9 mouse cellular contexts compared by ENCODE assay signal in genomic region chr6:22288004-22288736, GRCm38 (mm10). TPM values are rescaled to one million over a fixed set of nuclear protein-coding genes. Genes with fewer than 3 reads are reported as not detected.
DNase-seq lines count a peak whose midpoint lies in the region; ATAC-seq and TF ChIP-seq lines count a peak whose summit lies in the region.
"Had no signal": no experiment of that assay in that cellular context is flagged by ENCODE, and none has a peak within 500 bp of the region (broad histone marks: within the 10 kb centered on the region; RNA-seq: fewer than 3 reads in every experiment).

Wnt16 (plus strand) TSS chr6:22288227.

- DNase-seq in lung, postnatal 0 days (ENCODE audit: low spot score) = no peak
- DNase-seq in lung, adult 2 months = no peak
- peak; percentile 49 for DNase-seq in embryonic facial prominence, embryonic 11.5 days (ENCODE audit: low spot score)
- no peak for DNase-seq in heart, postnatal 0 days (ENCODE audit: low spot score)
- DNase-seq in limb, embryonic 10.5 days (ENCODE audit: low spot score) = peak; percentile 62
- no peak for DNase-seq in gastrocnemius, adult 8-10 months (ENCODE audit: low spot score in 2 of 2)

- no peak for TF ChIP-seq EP300 in lung, postnatal 0 days (IDR thresholded peaks at IDR 0.05)
- TF ChIP-seq EP300 in heart, postnatal 0 days (IDR thresholded peaks at IDR 0.05; ENCODE audit: low read depth) = no peak

- H3K9me3 ChIP-seq in lung, postnatal 0 days (ENCODE audit: low read length) = no peaks in the 10 kb centered on the region
- no peaks in the 10 kb centered on the region for H3K9me3 ChIP-seq in embryonic facial prominence, embryonic 11.5 days (replicated peaks; ENCODE audit: control insufficient read depth, low read length)
- no peaks in the 10 kb centered on the region for H3K9me3 ChIP-seq in heart, postnatal 0 days (replicated peaks; ENCODE audit: control insufficient read depth, low read length)
- H3K9me3 ChIP-seq in limb, embryonic 10.5 days (replicated peaks) = no peaks in the 10 kb centered on the region

- 0 out of 2 replicates have a peak, but pooled peaks have one; percentile 5 for ATAC-seq in lung, postnatal 0 days
- peak; percentile 69 for ATAC-seq in embryonic facial prominence, embryonic 11.5 days (replicated peaks; ENCODE audit: insufficient number of reproducible peaks, low FRiP score, low TSS enrichment, low read depth)
- peak; percentile 41 for ATAC-seq in heart, postnatal 0 days (ENCODE audit: insufficient read depth, low read depth)
- ATAC-seq in neutrophil, adult 5-6 weeks (ENCODE audit: extremely low read depth, insufficient number of reproducible peaks, low FRiP score, poor library complexity, severe bottlenecking) = peak; percentile 16; the same call in 1 of the 2 replicates

- H3K9ac ChIP-seq in lung, postnatal 0 days (replicated peaks; ENCODE audit: low read depth) = no peak within 1 kb of the TSS
- no peak within 1 kb of the TSS for H3K9ac ChIP-seq in embryonic facial prominence, embryonic 11.5 days (replicated peaks; ENCODE audit: low read length)
- H3K9ac ChIP-seq in heart, postnatal 0 days (replicated peaks; ENCODE audit: low read depth, low read length) = no peak within 1 kb of the TSS; the same call in 1 of the 2 replicates

- WGBS in lung, postnatal 0 days = 6% methylated on average over 19 of the region's 20 CpGs
- WGBS in lung, adult 2 months = 7% methylated on average over 20 of the region's 20 CpGs
- WGBS in embryonic facial prominence, embryonic 11.5 days = 2% methylated on average over 20 of the region's 20 CpGs
- 3% methylated on average over 20 of the region's 20 CpGs for WGBS in heart, postnatal 0 days
- WGBS in limb, embryonic 10.5 days = under 1% methylated on average over 20 of the region's 20 CpGs

- H3K36me3 ChIP-seq in lung, postnatal 0 days (ENCODE audit: insufficient read depth, low read length) = no peaks in the 10 kb centered on the region
- no peaks in the 10 kb centered on the region for H3K36me3 ChIP-seq in embryonic facial prominence, embryonic 11.5 days (replicated peaks; ENCODE audit: control insufficient read depth, insufficient read depth, low read depth, low read length)
- no peaks in the 10 kb centered on the region for H3K36me3 ChIP-seq in heart, postnatal 0 days (replicated peaks; ENCODE audit: control insufficient read depth, insufficient read depth, low read length)
- no peaks in the 10 kb centered on the region for H3K36me3 ChIP-seq in limb, embryonic 10.5 days

- no peak for TF ChIP-seq CTCF in lung, postnatal 0 days (IDR thresholded peaks at IDR 0.05)
- no peak for TF ChIP-seq CTCF in lung, adult 2 months (IDR thresholded peaks at IDR 0.05; ENCODE audit: insufficient read depth, low read length)
- TF ChIP-seq CTCF in heart, postnatal 0 days (IDR thresholded peaks at IDR 0.05; ENCODE audit: low read depth) = no peak

- no peak within 1 kb of the TSS for H3K27ac ChIP-seq in lung, postnatal 0 days (ENCODE audit: low read length)
- H3K27ac ChIP-seq in embryonic facial prominence, embryonic 11.5 days (replicated peaks; ENCODE audit: low read depth, low read length) = no peak within 1 kb of the TSS
- H3K27ac ChIP-seq in heart, postnatal 0 days (ENCODE audit: low read depth) = no peak within 1 kb of the TSS
- peak within 1 kb of the TSS; percentile 51 for H3K27ac ChIP-seq in limb, embryonic 10.5 days

- H3K4me1 ChIP-seq in lung, postnatal 0 days (ENCODE audit: insufficient read depth, low read depth, low read length) = 0 out of 2 replicates have a peak, but pooled peaks cover 6% of the 10 kb centered on the region
- no peaks in the 10 kb centered on the region; the same call in 1 of the 2 replicates for H3K4me1 ChIP-seq in lung, adult 2 months (ENCODE audit: control insufficient read depth, insufficient read depth, low read length)
- H3K4me1 ChIP-seq in embryonic facial prominence, embryonic 11.5 days (ENCODE audit: control insufficient read depth, insufficient read depth, low read length) = peaks cover 5% of the 10 kb centered on the region; the same call in 1 of the 2 replicates
- H3K4me1 ChIP-seq in heart, postnatal 0 days (ENCODE audit: control insufficient read depth, insufficient read depth) = peaks cover 8% of the 10 kb centered on the region; the same call in 1 of the 2 replicates
- peaks cover 25% of the 10 kb centered on the region for H3K4me1 ChIP-seq in limb, embryonic 10.5 days

- peaks cover 20% of the 10 kb centered on the region for H3K27me3 ChIP-seq in lung, postnatal 0 days (replicated peaks; ENCODE audit: insufficient read depth, low read length)
- H3K27me3 ChIP-seq in embryonic facial prominence, embryonic 11.5 days (ENCODE audit: control insufficient read depth, insufficient read depth, low read length) = peaks cover 4% of the 10 kb centered on the region; the same call in 1 of the 2 replicates
- H3K27me3 ChIP-seq in heart, postnatal 0 days (ENCODE audit: control insufficient read depth, insufficient read depth, low read length) = peaks cover 41% of the 10 kb centered on the region
- peaks cover 44% of the 10 kb centered on the region for H3K27me3 ChIP-seq in limb, embryonic 10.5 days (ENCODE audit: low read depth, poor library complexity, severe bottlenecking)

- peak within 1 kb of the TSS; percentile 40 for H3K4me2 ChIP-seq in lung, postnatal 0 days (replicated peaks; ENCODE audit: low read depth, low read length)
- peak within 1 kb of the TSS; percentile 52 for H3K4me2 ChIP-seq in embryonic facial prominence, embryonic 11.5 days (ENCODE audit: low read depth, low read length)
- peak within 1 kb of the TSS; percentile 66 for H3K4me2 ChIP-seq in heart, postnatal 0 days (ENCODE audit: low read depth, low read length)

- TF ChIP-seq POLR2A in lung, adult 2 months (IDR thresholded peaks at IDR 0.05; ENCODE audit: borderline replicate concordance, extremely low read depth, low read depth, low read length) = no peak

- peak within 1 kb of the TSS; percentile 24 for H3K4me3 ChIP-seq in lung, postnatal 0 days (ENCODE audit: low read depth, low read length)
- H3K4me3 ChIP-seq in lung, adult 2 months (replicated peaks; ENCODE audit: extremely low read depth, low read depth, low read length) = no peak within 1 kb of the TSS
- peak within 1 kb of the TSS; percentile 23 for H3K4me3 ChIP-seq in embryonic facial prominence, embryonic 11.5 days (ENCODE audit: low read depth, low read length)
- H3K4me3 ChIP-seq in heart, postnatal 0 days (ENCODE audit: low read depth, low read length) = peak within 1 kb of the TSS; percentile 45
- H3K4me3 ChIP-seq in limb, embryonic 10.5 days = peak within 1 kb of the TSS; percentile 57
- H3K4me3 ChIP-seq: erythroblast, embryonic 14.5 days; myocyte had no signal

RNA-seq across cellular contexts. Expression of gene Wnt16, which starts in this region (rescaled TPM):
- 0.26 TPM in 1 of 2 replicates, not detected in the other for polyA plus RNA-seq in lung, postnatal 0 days (2015; fragmentation: Nextera tagmentation; extraction: Ambion mirVana)
- 0.19 and 0.54 TPM in 2 replicates for polyA plus RNA-seq in lung, adult 2 months (2012; rRNA removed)
- polyA plus RNA-seq in embryonic facial prominence, embryonic 11.5 days (2014; fragmentation: Nextera tagmentation; extraction: Ambion mirVana) = 0.36 and 0.46 TPM in 2 replicates
- total RNA-seq in heart, postnatal 0 days (2014; rRNA removed; ENCODE audit: low replicate concordance) = 0.54 and 0.69 TPM in 2 replicates
- polyA plus RNA-seq in heart, postnatal 0 days (2015; fragmentation: Nextera tagmentation; extraction: Ambion mirVana) = 0.86 and 1.0 TPM in 2 replicates
- 1.4 and 2.3 TPM in 2 replicates for polyA plus RNA-seq in limb, embryonic 10.5 days (2016; fragmentation: Nextera tagmentation; extraction: Ambion mirVana)
- total RNA-seq in neutrophil, adult 5-6 weeks (2017) = not detected in 2 replicates
- total RNA-seq in gastrocnemius, adult 8-10 months (2022) = 1 to 10 TPM; 2.2 to 3.8 (median 3.2) TPM
- polyA plus RNA-seq: erythroblast, embryonic 14.5 days; myocyte had no signal

Comparison
In these comparisons a context has a peak if more than half of its experiments do, and no peak if none do; other contexts are left out.
1. Peak in ATAC-seq, H3K4me3 ChIP-seq and H3K4me2 ChIP-seq in lung, postnatal 0 days; RNA of the gene not detected or under 1 TPM.
2. Peak in DNase-seq, ATAC-seq, H3K4me3 ChIP-seq and H3K4me2 ChIP-seq in embryonic facial prominence, embryonic 11.5 days; RNA of the gene not detected or under 1 TPM.
3. Peak in ATAC-seq in neutrophil, adult 5-6 weeks; RNA of the gene not detected or under 1 TPM.
4. ATAC-seq: peak in every context shown above with its lines; median percentile 69 in embryonic facial prominence, embryonic 11.5 days; 41 in heart, postnatal 0 days; 16 in neutrophil, adult 5-6 weeks; 5 in lung, postnatal 0 days.